Mouse (Mus musculus) liver, adult 2 months (tissue): ENCODE measurements around the gene Kif3a.

ENCODE experiments used
- CTCF ChIP-seq: fragments of 200-500 bp; IDR thresholded peaks from 2 replicates; pipeline ENCODE4 v1.5.1; 2011; ENCODE audit warnings: low read depth, low read length, control low read depth
- POLR2A ChIP-seq: fragments of 200-500 bp; IDR thresholded peaks from 2 replicates; pipeline ENCODE4 v1.6.1; 2011; ENCODE audit warnings: low read length, control low read depth; ENCODE audit not compliant: insufficient read depth; ENCODE audit errors: extremely low read depth

DNA sequence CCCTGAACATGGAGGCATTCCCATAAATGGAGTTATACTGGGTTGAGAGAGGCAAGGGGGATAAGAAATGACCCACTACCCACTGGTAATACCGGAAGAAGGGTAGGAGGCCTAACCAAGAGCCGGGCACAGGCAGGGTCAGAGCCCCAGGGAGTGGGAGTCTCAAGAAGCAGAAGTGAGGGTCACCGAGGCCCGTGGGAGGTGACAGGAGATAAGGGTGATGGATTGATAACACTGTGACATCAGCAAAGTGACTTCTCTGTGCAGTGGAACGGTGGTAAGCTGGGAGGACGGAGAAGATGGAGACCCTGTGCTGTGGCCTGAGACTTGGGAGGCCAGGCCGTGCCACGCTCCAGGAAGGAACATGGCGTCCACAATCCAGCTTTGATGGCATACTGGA is 56.4 kb downstream of the Kif3a start:
- no peak for TF ChIP-seq CTCF
- TF ChIP-seq POLR2A, result no peak
